Mouse (Mus musculus) lung, postnatal 25 days (tissue): ENCODE data around the gene Brd7.

Experiments used
- DNase-seq: peaks from one replicate; pipeline ENCODE4 v3.0.0; 2022; ENCODE audit warnings: low spot score

Brd7 gene

DNA sequence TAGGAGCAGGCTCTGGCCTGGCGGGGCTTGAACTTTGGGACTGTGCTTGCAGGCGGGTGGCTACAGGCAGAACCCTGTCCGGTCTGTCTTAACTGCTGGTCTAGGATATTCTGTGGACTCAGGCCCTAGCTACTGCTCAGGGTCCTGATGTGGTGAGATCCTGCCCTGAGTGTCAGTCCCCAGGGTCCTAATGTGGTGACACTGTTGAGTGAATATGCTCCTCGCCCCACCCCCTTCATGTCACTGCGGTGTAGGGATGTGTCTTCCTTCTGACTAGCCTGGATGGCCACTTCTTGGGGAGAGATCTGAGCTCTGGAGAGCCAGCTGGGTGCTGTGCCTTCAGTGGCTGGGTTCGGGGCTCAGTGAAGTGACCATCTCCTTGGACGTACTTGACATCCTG lies 52.1 kb downstream of the Brd7 start:
- no peak for DNase-seq

GRCm38 (mm10) chr8:88309274-88309873 lies 52.6 kb downstream of the Brd7 start:
- DNase-seq: peak; percentile 31

- DNase-seq: no peak
Measured at GRCm38 (mm10) chr8:88307736-88308135, 54.3 kb downstream of the Brd7 start.

DNA sequence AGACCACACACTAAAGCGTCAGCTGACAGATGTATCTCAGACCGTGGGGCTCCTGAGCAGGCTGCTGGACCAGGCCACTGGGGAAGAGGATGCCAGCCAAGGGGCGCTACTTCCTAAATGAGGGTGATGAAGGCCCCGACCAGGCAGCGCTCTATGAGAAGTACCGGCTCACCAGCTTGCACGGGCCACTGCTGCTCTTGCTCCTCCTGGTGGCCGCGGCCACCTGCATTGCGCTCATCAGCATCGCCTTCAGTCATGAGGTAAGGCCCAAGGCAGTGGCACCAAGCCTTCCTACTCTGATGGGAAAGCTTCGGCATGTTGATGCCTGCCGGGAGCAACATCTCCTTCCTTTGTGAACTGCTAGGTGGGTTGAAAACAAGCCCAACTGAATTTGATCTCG lies 55.5 kb downstream of the Brd7 start:
- DNase-seq: no peak

DNA sequence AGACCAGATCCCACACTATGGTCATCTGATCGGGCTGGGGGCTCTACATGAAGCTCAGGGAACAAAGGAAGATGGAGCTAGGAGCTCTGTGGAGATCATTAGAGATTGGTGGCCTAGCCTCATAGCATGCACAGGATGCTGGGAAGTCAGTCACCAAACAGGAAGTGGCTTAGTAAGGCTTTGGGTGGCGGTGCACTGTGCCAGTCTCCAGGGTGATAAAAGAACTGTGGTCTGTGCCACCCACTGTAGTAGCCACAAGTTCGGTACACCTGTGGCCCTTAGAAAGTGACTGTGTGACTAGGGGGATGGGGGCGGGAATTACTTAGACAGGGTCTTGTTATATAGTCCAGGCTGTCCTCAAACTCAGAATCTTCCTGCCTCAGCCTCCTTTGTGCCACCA lies 56.2 kb downstream of the Brd7 start:
- DNase-seq: no peak

GRCm38 (mm10) chr8:88301589-88302437 lies 60.2 kb downstream of the Brd7 start:
- DNase-seq: no peak

- peak; percentile 52 for DNase-seq
Measured at GRCm38 (mm10) chr8:88299907-88300603, 61.9 kb downstream of the Brd7 start.

- DNase-seq: no peak
Measured at GRCm38 (mm10) chr8:88298733-88299103, 63.3 kb downstream of the Brd7 start.

DNA sequence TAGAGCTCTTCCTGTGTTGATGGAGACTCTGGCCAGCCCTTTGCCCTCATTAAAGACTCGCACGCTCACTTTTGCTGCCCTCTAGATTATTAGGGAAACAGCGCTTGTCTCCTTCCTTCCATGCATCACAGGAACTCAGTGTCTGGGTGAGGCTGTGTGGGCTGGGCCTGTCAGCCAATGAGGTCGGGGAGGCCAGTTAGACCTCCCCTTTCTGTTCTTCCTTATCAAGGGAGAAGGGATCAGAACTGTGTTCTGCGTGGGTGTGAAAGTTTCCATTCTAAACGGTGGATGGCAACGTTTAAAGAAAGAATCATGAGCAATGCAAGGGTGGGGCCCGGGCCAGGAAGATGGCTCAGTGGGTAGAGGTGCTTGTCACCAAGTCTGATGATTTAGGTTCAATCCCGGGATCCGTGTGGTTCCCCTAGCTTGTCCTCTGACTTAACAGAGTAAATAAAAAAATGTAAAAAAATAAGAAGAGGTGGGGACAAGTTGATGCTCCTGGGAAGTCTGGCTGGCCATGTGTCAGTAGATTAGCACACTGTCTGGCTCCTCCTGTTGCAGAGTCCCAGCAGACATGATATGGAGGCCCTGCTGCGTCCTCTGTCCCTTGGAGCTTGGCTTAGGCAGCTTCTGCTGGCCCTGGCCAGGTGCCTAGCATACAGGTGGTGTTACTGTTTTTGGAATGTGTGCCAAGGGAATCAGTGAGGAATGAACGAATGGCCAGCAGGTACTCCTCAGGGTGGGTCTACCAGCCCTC lies 63.8 kb downstream of the Brd7 start:
- DNase-seq: peak; percentile 65

DNA sequence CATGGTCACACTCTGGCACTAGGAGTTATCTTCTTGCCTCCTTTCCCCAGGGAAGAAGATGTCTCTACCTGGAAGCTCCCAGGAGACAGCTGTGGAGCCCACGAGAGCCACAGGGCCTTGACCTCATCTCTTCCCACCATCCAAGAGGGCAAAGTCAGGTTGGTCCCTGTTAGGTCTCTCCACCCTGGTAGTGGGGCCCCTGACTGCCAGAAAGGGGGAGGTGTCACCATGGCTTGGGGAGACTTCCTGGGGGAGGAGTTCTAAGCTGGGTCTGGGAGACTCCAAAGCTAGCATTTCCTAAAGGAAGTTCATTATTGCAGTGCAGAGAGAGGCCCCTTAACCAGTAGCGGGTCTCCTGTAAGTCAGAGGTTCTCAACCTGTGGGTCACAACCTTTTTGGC lies 67.0 kb downstream of the Brd7 start:
- DNase-seq: no peak

GRCm38 (mm10) chr8:88293590-88294356 lies 68.2 kb downstream of the Brd7 start:
- peak; percentile 70 for DNase-seq

DNA sequence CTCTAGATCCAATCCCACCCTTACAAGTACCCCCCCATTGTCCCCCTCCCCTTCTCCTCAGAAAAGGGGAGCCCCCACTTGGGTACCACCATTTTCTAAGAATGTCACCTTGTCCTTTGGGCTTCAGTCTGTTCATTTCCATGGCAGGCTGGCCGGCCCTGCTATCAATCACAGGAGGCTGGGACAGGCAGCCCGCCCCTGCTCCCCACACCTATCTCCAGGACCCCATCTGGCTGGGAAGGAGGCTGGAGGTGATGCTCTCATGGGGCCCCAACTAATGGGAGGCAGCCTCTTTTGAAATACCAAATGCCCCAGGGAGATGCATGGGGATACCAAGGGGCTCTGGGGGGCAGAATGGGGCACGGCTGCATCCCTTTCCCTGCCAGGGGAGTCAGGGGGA lies 69.1 kb downstream of the Brd7 start:
- no peak for DNase-seq

DNA sequence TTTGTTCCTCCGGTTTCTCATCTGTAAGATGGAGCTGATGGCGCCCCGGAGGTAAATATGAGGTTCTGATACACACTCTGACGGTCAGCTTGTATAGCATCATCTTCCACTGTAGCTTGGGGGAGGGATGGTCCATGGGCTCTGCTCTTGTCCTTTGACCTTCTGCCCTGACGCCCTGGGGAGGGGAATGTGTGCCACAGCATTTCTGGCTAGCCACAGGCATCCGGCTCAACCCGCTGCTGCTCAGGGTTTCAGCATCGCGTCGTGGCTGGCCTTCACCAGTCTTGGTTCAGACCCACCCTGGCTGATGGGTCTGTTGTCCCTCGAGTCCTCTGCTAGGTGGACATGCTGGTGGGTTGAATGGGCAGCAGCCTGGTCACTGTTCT lies 70.7 kb downstream of the Brd7 start:
- no peak for DNase-seq

DNA sequence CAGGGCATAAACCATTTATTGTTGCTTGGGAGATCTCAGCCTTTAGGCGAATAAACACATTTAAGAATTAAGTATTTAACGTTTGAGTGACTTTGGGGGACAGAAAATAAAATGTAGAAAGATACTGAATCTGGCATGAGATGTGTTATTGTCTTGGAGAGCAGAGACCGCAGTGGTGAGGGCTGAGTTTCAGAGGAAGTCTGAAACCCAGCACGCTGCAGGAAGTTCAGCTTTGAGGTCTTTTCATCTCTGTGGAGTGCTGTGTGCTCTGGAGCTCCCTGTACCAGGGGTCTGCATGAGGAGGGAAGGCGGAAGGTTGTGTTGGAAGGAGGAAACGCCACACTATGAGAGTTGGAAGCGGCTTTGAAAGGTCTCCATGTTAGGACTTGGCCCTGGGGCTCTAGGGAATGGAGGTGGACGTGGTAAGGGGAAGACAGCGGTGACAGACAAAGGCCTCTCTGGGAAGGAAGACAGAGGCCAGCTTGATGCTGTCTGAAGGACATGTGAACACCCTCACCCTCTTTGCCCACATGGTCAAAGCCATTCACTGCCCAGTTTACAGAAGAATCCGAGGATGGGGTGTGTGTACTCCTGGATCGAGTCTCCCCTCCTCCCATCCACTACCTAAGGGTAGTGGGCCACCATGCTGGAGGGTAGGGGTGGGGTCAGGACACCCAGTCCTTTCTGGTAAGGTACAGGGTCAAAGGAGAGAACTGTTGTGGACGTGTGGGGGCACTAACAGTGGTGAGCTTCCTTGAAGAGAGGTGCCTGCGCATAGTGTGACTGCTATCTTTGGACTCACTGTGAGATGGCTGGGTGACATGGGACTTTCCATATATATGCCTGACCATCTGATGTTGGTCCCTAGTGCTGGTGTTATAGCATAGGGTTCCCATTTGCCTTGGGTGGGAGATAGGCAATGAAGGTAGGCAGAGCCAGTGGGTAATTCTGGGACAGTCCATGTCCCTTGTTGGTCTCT lies 71.4 kb downstream of the Brd7 start:
- no peak for DNase-seq

GRCm38 (mm10) chr8:88289901-88290300 lies 72.1 kb downstream of the Brd7 start:
- DNase-seq: no peak

- DNase-seq: no peak
Measured at GRCm38 (mm10) chr8:88288622-88289242, 73.3 kb downstream of the Brd7 start.

DNA sequence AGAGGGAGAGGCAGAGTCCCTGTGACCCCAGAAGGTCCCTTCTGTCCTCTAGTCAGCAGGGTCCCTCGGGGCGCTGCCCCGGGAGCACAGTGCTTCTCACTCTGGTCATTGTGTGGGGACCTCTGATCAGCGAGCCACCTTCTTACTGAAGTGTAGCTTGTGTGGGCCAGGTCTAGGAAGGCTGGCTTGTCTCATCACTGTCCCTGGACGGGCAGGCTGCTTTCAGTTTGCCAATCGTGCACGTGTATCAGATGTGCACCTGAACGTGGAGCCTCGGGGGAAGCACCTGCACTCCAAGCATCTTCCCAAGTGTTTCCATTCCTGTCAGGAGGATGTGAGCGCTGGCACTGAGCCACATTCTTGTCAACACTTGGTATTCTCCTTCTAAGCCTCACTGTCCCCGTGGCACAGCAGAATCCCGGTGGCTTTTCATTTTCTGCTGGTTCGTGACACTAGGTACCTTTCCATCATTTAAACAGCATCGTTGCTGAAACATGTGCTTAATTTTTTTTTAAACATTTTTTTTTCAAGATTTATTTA lies 75.5 kb downstream of the Brd7 start:
- DNase-seq: no peak

- DNase-seq: no peak
Measured at GRCm38 (mm10) chr8:88285469-88286356, 76.3 kb downstream of the Brd7 start.

- no peak for DNase-seq
Measured at GRCm38 (mm10) chr8:88284738-88285137, 77.3 kb downstream of the Brd7 start.
